Mouse (Mus musculus): ENCODE measurements at regions not wholly inside any gene's neighbourhood (a gene's known extent, or its start where the extent isn't known, plus 50 kb on each side); places are given as distances from the start of the nearest gene placed in this dataset.

DNA sequence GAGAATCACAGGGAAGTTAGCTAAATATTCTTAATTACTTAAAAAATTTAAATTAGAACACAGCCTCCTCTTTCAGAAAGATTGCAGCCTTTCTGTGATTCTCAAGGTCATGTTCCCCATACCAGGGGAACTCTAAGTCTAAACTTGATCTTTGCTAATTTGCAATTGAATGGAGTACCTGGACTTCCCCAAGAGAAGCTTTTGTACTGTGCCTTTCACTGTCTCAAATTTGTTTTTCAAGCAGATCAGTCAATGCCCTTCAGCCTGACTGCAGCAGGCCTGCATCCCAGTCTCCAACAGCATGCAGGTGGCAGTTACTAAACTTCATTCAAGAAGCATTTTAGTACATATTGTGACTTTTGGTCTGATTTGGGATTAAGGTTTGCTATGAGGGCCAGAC lies 611.8 kb downstream of the Snca start:
- DNase-seq = no peak

DNA sequence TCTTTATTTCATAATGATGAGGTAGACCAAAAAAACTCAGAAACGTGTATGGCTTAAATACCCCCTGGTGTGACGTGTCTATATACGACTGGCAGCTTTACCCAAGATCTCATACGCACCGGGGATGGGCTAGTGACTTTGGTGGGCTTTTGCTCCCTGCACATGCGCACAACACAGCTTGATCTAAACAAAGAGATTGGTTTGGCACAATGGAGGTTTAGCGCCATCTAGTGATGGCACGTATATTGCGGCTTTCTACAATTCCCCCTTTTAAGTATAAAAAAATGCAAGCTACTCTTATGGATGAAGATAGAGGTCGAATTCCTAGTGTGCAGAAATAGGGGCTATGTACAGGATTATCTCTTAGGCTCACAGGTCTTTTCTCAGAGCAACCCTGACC lies 628.1 kb downstream of the Snca start:
- DNase-seq = peak in 1 of 2 experiments; percentile 9
